Mouse (Mus musculus) liver, embryonic 11.5 days (tissue): ENCODE data around the gene Sds. TPM values are rescaled to one million over a fixed set of nuclear protein-coding genes. Genes with fewer than 3 reads are reported as not detected.
A peak's percentile ranks its signal among the peaks of the same experiment; 100 is the strongest.

ENCODE experiments used
- ATAC-seq: fragments of 200-750 bp; cut with Nextera tagmentation; replicated peaks from 2 replicates; pipeline ENCODE4 v1.8.0; 2017; ENCODE audit warnings: moderate number of reproducible peaks, mild to moderate bottlenecking, moderate TSS enrichment, moderate library complexity; ENCODE audit not compliant: low FRiP score
- DNase-seq: peaks from one replicate; pipeline ENCODE4 v3.0.0-alpha.2; 2017; ENCODE audit warnings: low spot score
- H3K27ac ChIP-seq: fragments of 300-500 bp; sonication (generic); 2 replicates; pipeline ENCODE4 v1.5.1; 2014; ENCODE audit warnings: mild to moderate bottlenecking, low read depth, low read length, control low read depth
- H3K27me3 ChIP-seq: fragments of 300-500 bp; sonication (generic); replicated peaks from 2 replicates; pipeline ENCODE4 v1.6.1; 2014; ENCODE audit warnings: low read length, mixed read lengths; ENCODE audit not compliant: control insufficient read depth, insufficient read depth
- H3K36me3 ChIP-seq: fragments of 300-500 bp; sonication (generic); 2 replicates; pipeline ENCODE4 v1.6.1; 2014; ENCODE audit warnings: mild to moderate bottlenecking, low read length, moderate library complexity, mixed read lengths; ENCODE audit not compliant: control insufficient read depth, insufficient read depth
- H3K4me1 ChIP-seq: fragments of 300-500 bp; sonication (generic); replicated peaks from 2 replicates; pipeline ENCODE4 v1.6.1; 2014; ENCODE audit warnings: low read length, mixed read lengths; ENCODE audit not compliant: control insufficient read depth, insufficient read depth
- H3K4me2 ChIP-seq: fragments of 300-500 bp; sonication (generic); 2 replicates; pipeline ENCODE4 v1.6.1; 2014; ENCODE audit warnings: mild to moderate bottlenecking, control low read depth, moderate library complexity
- H3K4me3 ChIP-seq: fragments of 300-500 bp; sonication (generic); 2 replicates; pipeline ENCODE4 v1.5.1; 2014; ENCODE audit warnings: low read depth, low read length, control low read depth
- H3K9ac ChIP-seq: fragments of 300-500 bp; sonication (generic); 2 replicates; pipeline ENCODE4 v1.6.1; 2014; ENCODE audit warnings: low read depth, low read length, control low read depth
- H3K9me3 ChIP-seq: fragments of 300-500 bp; sonication (generic); 2 replicates; pipeline ENCODE4 v1.6.1; 2016; ENCODE audit warnings: low read length, inconsistent platforms, mixed read lengths; ENCODE audit not compliant: control insufficient read depth
- WGBS: fragments of 180-500 bp; shearing (Covaris S2); extraction: QIAGEN DNeasy Blood & Tissue Kit; methylation state at CpG from one replicate; pipeline ENCODE4 v1.1.7; 2014; 5-methylcytosine and 5-hydroxymethylcytosine counted together
- polyA plus RNA-seq: library from polyadenylated mRNA; unstranded; fragments of >200 nt; fragmentation: Nextera tagmentation; extraction: Ambion mirVana; gene quantifications from 2 replicates; pipeline ENCODE4 v1.2.1, GENCODE M21; 2014

Sds gene
- polyA plus RNA-seq, 1 experiment from 2014 or later = not detected

- 86% methylated on average over 2 of the region's 2 CpGs for WGBS
- DNase-seq = no peak
Measured at GRCm38 (mm10) chr5:120524736-120525135, 48.4 kb downstream of the Sds start.

GRCm38 (mm10) chr5:120525737-120526136, 49.4 kb downstream of the Sds start:
- H3K4me3 ChIP-seq = no peak overlapping the region
- H3K36me3 ChIP-seq = no peaks in the 10 kb centered on the region; the same call in 1 of the 2 replicates
- no peaks in the 10 kb centered on the region for H3K9me3 ChIP-seq
- H3K27me3 ChIP-seq = no peaks in the 10 kb centered on the region
- H3K27ac ChIP-seq = no peak overlapping the region
- peaks cover 9% of the 10 kb centered on the region; the same call in 1 of the 2 replicates for H3K4me1 ChIP-seq
- H3K9ac ChIP-seq = no peak overlapping the region
- DNase-seq (no peak), ATAC-seq (peak; percentile 49; the same call in 1 of the 2 replicates)
- WGBS = 46% methylated on average over 5 of the region's 5 CpGs
- H3K4me2 ChIP-seq = no peak overlapping the region

More at GRCm38 (mm10) chr5:120524736-120525135, 48.4 kb downstream of the Sds start:
- ATAC-seq = peak; percentile 45; the same call in 1 of the 2 replicates
- Histone ChIP-seq H3K27ac (no peak overlapping the region), H3K9me3 (no peaks in the 10 kb centered on the region), H3K4me1 (peaks cover 9% of the 10 kb centered on the region; the same call in 1 of the 2 replicates), H3K4me3 (no peak overlapping the region), H3K9ac (no peak overlapping the region), H3K27me3 (no peaks in the 10 kb centered on the region), H3K4me2 (no peak overlapping the region), H3K36me3 (no peaks in the 10 kb centered on the region; the same call in 1 of the 2 replicates)

- Histone ChIP-seq H3K4me1 (peaks cover 9% of the 10 kb centered on the region; the same call in 1 of the 2 replicates), H3K27me3 (no peaks in the 10 kb centered on the region), H3K36me3 (no peaks in the 10 kb centered on the region; the same call in 1 of the 2 replicates), H3K9ac (no peak overlapping the region), H3K9me3 (no peaks in the 10 kb centered on the region), H3K27ac (no peak overlapping the region), H3K4me2 (no peak overlapping the region), H3K4me3 (no peak overlapping the region)
- 75% methylated on average over 11 of the region's 11 CpGs for WGBS
- DNase-seq (no peak), ATAC-seq (no peak)
Measured at GRCm38 (mm10) chr5:120526311-120526710, 50.0 kb downstream of the Sds start.

GRCm38 (mm10) chr5:120527296-120527964, 51.1 kb downstream of the Sds start:
- no peaks in the 10 kb centered on the region for H3K9me3 ChIP-seq
- ATAC-seq = no peak
- no peak overlapping the region for H3K4me2 ChIP-seq
- H3K36me3 ChIP-seq = no peaks in the 10 kb centered on the region; the same call in 1 of the 2 replicates
- H3K4me3 ChIP-seq = no peak overlapping the region
- DNase-seq = no peak
- no peak overlapping the region for H3K27ac ChIP-seq
- H3K4me1 ChIP-seq = peaks cover 9% of the 10 kb centered on the region; the same call in 1 of the 2 replicates
- no peak overlapping the region for H3K9ac ChIP-seq
- 73% methylated on average over 18 of the region's 20 CpGs for WGBS
- H3K27me3 ChIP-seq = no peaks in the 10 kb centered on the region

- DNase-seq (no peak), ATAC-seq (no peak)
- Histone ChIP-seq H3K27me3 (no peaks in the 10 kb centered on the region), H3K9me3 (no peaks in the 10 kb centered on the region), H3K9ac (no peak overlapping the region), H3K36me3 (peaks cover 10% of the 10 kb centered on the region; the same call in 1 of the 2 replicates), H3K4me2 (no peak overlapping the region), H3K4me3 (no peak overlapping the region), H3K27ac (no peak overlapping the region), H3K4me1 (no peaks in the 10 kb centered on the region)
- 77% methylated on average over 8 of the region's 8 CpGs for WGBS
Measured at GRCm38 (mm10) chr5:120531631-120532030, 55.3 kb downstream of the Sds start.

Other genes with a start within 250 kb of the Sds start
- 0.05 TPM in 1 of 2 replicates, not detected in the other for gene Lhx5, start 44.8 kb upstream of the Sds start, polyA plus RNA-seq
- 2.3 and 2.5 TPM in 2 replicates for gene Sdsl, start 3.7 kb upstream of the Sds start, polyA plus RNA-seq
- gene Plbd2, start 27.1 kb downstream of the Sds start, polyA plus RNA-seq = 32.8 and 35.1 TPM in 2 replicates
- gene Slc8b1, start 34.6 kb downstream of the Sds start, polyA plus RNA-seq = 5.1 and 5.5 TPM in 2 replicates
- gene Tpcn1, start 112.1 kb downstream of the Sds start, polyA plus RNA-seq = 27.4 and 29.7 TPM in 2 replicates
- gene Iqcd, start 112.5 kb downstream of the Sds start, polyA plus RNA-seq = 1.3 and 1.5 TPM in 2 replicates
- 9.0 and 13.1 TPM in 2 replicates for gene Rita1, start 136.1 kb downstream of the Sds start, polyA plus RNA-seq
- 46.7 and 47.0 TPM in 2 replicates for gene Ddx54, start 136.2 kb downstream of the Sds start, polyA plus RNA-seq
- gene Cfap73, start 157.7 kb downstream of the Sds start, polyA plus RNA-seq = not detected in 2 replicates
- 0.25 and 0.32 TPM in 2 replicates for gene Rasal1, start 172.3 kb downstream of the Sds start, polyA plus RNA-seq
- 0.23 and 1.1 TPM in 2 replicates for gene Dtx1, start 235.4 kb downstream of the Sds start, polyA plus RNA-seq